Mouse (Mus musculus) A20 (cell line): Measurements from ENCODE around the gene Omd.

ENCODE experiments used
- DNase-seq: peaks from one replicate; pipeline ENCODE4 v3.0.0-alpha.2; 2011; ENCODE audit warnings: low read depth, low spot score

Gene Omd

GRCm38 (mm10) chr13:49608589-49609322 lies 26.5 kb downstream of the Omd start:
- DNase-seq, result no peak

- no peak for DNase-seq
These were observed 34.8 kb downstream of the Omd start for GRCm38 (mm10) chr13:49617021-49617420.

GRCm38 (mm10) chr13:49618365-49618764 lies 36.1 kb downstream of the Omd start:
- no peak for DNase-seq

GRCm38 (mm10) chr13:49623216-49623615 lies 41.0 kb downstream of the Omd start:
- DNase-seq, result no peak

- DNase-seq, result no peak
These were observed 45.9 kb downstream of the Omd start for GRCm38 (mm10) chr13:49628167-49628566.

- DNase-seq, result no peak
These were observed 46.8 kb downstream of the Omd start for GRCm38 (mm10) chr13:49629076-49629475.

- DNase-seq, result no peak
These were observed 57.7 kb downstream of the Omd start for GRCm38 (mm10) chr13:49639965-49640364.
